Mouse (Mus musculus): ENCODE data around the gene Scgb1b2. TPM values are rescaled to one million over a fixed set of nuclear protein-coding genes. Genes with fewer than 3 reads are reported as not detected.

Gene Scgb1b2
- not detected in 2 replicates for polyA plus RNA-seq (2015; fragmentation: Nextera tagmentation; extraction: Ambion mirVana)

GRCm38 (mm10) chr7:31291721-31292120 is at the start of gene Scgb1b2:
Gene Scgb1b2, minus strand, starts transcription at chr7:31291821.
- no peak for ATAC-seq (ENCODE audit: insufficient number of reproducible peaks, insufficient read depth, low FRiP score, low TSS enrichment, low read depth)
- Histone ChIP-seq H3K27me3 (no peaks in the 10 kb centered on the region), H3K4me3 (no peak within 1 kb of the TSS), H3K4me2 (no peak within 1 kb of the TSS), H3K4me1 (no peaks in the 10 kb centered on the region), H3K9ac (no peak within 1 kb of the TSS), H3K27ac (no peak within 1 kb of the TSS), H3K9me3 (peaks cover 7% of the 10 kb centered on the region; the same call in 1 of the 2 replicates), H3K36me3 (no peaks in the 10 kb centered on the region)
- 81% methylated on average over 3 of the region's 3 CpGs for WGBS

DNA sequence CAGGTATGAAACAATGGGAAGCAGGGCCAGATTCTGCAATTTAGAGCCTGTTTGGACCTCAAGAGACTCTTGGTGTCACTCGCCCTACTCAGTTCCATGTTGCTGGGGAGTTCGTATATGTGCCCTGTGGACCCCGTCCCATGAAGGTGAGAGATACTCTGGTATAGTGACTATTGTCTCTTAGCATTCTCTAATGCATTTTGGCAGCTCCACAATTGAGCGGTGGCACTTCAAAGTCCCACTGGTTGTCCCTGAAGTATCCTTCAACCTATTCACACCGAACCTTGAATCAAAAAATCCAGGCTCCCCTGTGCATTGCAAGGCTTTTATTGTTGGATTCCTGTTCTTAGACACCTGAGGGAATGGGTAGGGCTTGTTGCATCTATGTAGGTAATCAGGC is 1.4 kb downstream of the Scgb1b2 start, which contains the start of gene Scgb2b2:
TSS of gene Scgb2b2 (plus strand) at position 301 of the 400 bp plus-strand sequence.
- Histone ChIP-seq H3K27me3 (no peaks in the 10 kb centered on the region), H3K27ac (no peak within 1 kb of the TSS), H3K4me2 (no peak within 1 kb of the TSS), H3K4me1 (no peaks in the 10 kb centered on the region), H3K9me3 (peaks cover 7% of the 10 kb centered on the region; the same call in 1 of the 2 replicates), H3K4me3 (no peak within 1 kb of the TSS), H3K9ac (no peak within 1 kb of the TSS), H3K36me3 (no peaks in the 10 kb centered on the region)
- no peak for ATAC-seq (ENCODE audit: insufficient number of reproducible peaks, insufficient read depth, low FRiP score, low TSS enrichment, low read depth)
- 80% methylated on average over 5 of the region's 5 CpGs for WGBS

Other genes starting within 250 kb of the Scgb1b2 start
- 16.7 and 20.7 TPM in 2 replicates for gene Fxyd5, start 249.3 kb downstream of the Scgb1b2 start, polyA plus RNA-seq (2015; fragmentation: Nextera tagmentation; extraction: Ambion mirVana)
- gene Fxyd7, start 240.4 kb downstream of the Scgb1b2 start, polyA plus RNA-seq (2015; fragmentation: Nextera tagmentation; extraction: Ambion mirVana), result 18.3 and 23.1 TPM in 2 replicates
- 50.0 and 59.2 TPM in 2 replicates for gene Fxyd1, start 234.6 kb downstream of the Scgb1b2 start, polyA plus RNA-seq (2015; fragmentation: Nextera tagmentation; extraction: Ambion mirVana)
- 1.3 and 1.7 TPM in 2 replicates for gene Lgi4, start 232.5 kb downstream of the Scgb1b2 start, polyA plus RNA-seq (2015; fragmentation: Nextera tagmentation; extraction: Ambion mirVana)
- 55.9 and 59.6 TPM in 2 replicates for gene Fxyd3, start 215.1 kb downstream of the Scgb1b2 start, polyA plus RNA-seq (2015; fragmentation: Nextera tagmentation; extraction: Ambion mirVana)
- 5.6 and 6.4 TPM in 2 replicates for gene Hpn, start 176.5 kb downstream of the Scgb1b2 start, polyA plus RNA-seq (2015; fragmentation: Nextera tagmentation; extraction: Ambion mirVana)
- gene Scn1b, start 164.8 kb downstream of the Scgb1b2 start, polyA plus RNA-seq (2015; fragmentation: Nextera tagmentation; extraction: Ambion mirVana), result 4.3 and 4.8 TPM in 2 replicates
- gene Gramd1a, start 135.9 kb downstream of the Scgb1b2 start, polyA plus RNA-seq (2015; fragmentation: Nextera tagmentation; extraction: Ambion mirVana), result 82.6 and 84.8 TPM in 2 replicates
- gene Scgb2b2, start 1.3 kb downstream of the Scgb1b2 start, polyA plus RNA-seq (2015; fragmentation: Nextera tagmentation; extraction: Ambion mirVana), result not detected in 2 replicates
- not detected in 2 replicates for gene Scgb2b3, start 70.3 kb upstream of the Scgb1b2 start, polyA plus RNA-seq (2015; fragmentation: Nextera tagmentation; extraction: Ambion mirVana)
- not detected in 2 replicates for gene Scgb1b3, start 83.8 kb upstream of the Scgb1b2 start, polyA plus RNA-seq (2015; fragmentation: Nextera tagmentation; extraction: Ambion mirVana)